Mouse (Mus musculus) hindbrain, embryonic 16.5 days (tissue): ENCODE results near the gene Lef1. TPM values are rescaled to one million over a fixed set of nuclear protein-coding genes. Genes with fewer than 3 reads are reported as not detected.
A peak's percentile ranks its signal among the peaks of the same experiment; 100 is the strongest.

Experiments used
- ATAC-seq: fragments of 200-750 bp; cut with Nextera tagmentation; 2 replicates; pipeline ENCODE4 v1.8.0; 2017; ENCODE audit warnings: moderate TSS enrichment, moderate library complexity
- H3K27ac ChIP-seq: fragments of 300-500 bp; sonication (generic); 2 replicates; pipeline ENCODE4 v1.5.1; 2014; ENCODE audit warnings: low read depth, mild to moderate bottlenecking, control low read depth, low read length, moderate library complexity
- H3K27me3 ChIP-seq: fragments of 300-500 bp; sonication (generic); replicated peaks from 2 replicates; pipeline ENCODE4 v1.6.1; 2014; ENCODE audit warnings: low read length; ENCODE audit not compliant: control insufficient read depth, insufficient read depth
- H3K36me3 ChIP-seq: fragments of 300-500 bp; sonication (generic); 2 replicates; pipeline ENCODE4 v1.6.1; 2014; ENCODE audit warnings: mild to moderate bottlenecking, low read length, moderate library complexity, mixed read lengths; ENCODE audit not compliant: control insufficient read depth, insufficient read depth
- H3K4me1 ChIP-seq: fragments of 300-500 bp; sonication (generic); 2 replicates; pipeline ENCODE4 v1.6.1; 2014; ENCODE audit warnings: low read depth, low read length; ENCODE audit not compliant: control insufficient read depth, insufficient read depth
- H3K4me2 ChIP-seq: fragments of 300-500 bp; sonication (generic); 2 replicates; pipeline ENCODE4 v1.6.1; 2014; ENCODE audit warnings: mild to moderate bottlenecking, low read length, control low read depth, moderate library complexity
- H3K4me3 ChIP-seq: fragments of 300-500 bp; sonication (generic); 2 replicates; pipeline ENCODE4 v1.5.1; 2014; ENCODE audit warnings: mild to moderate bottlenecking, low read length, control low read depth, moderate library complexity
- H3K9ac ChIP-seq: fragments of 300-500 bp; sonication (generic); 2 replicates; pipeline ENCODE4 v1.6.1; 2014; ENCODE audit warnings: low read depth, mild to moderate bottlenecking, control low read depth, low read length, moderate library complexity
- H3K9me3 ChIP-seq: fragments of 300-500 bp; sonication (generic); 2 replicates; pipeline ENCODE4 v1.6.1; 2014; ENCODE audit warnings: mild to moderate bottlenecking, low read length, moderate library complexity; ENCODE audit not compliant: control insufficient read depth
- WGBS: fragments of 180-500 bp; shearing (Covaris S2); extraction: QIAGEN DNeasy Blood & Tissue Kit; methylation state at CpG from one replicate; pipeline ENCODE4 v1.1.7; 2014; 5-methylcytosine and 5-hydroxymethylcytosine counted together
- polyA plus RNA-seq: library from polyadenylated mRNA; unstranded; fragments of >200 nt; fragmentation: Nextera tagmentation; extraction: Ambion mirVana; gene quantifications from 2 replicates; pipeline ENCODE4 v1.2.1, GENCODE M21; 2015

The Lef1 gene
- polyA plus RNA-seq, 1 experiment from 2014 or later: 8.0 TPM

GRCm38 (mm10) chr3:131112573-131112955, 2.3 kb downstream of the Lef1 start:
- Histone ChIP-seq H3K9ac (no peak overlapping the region), H3K4me3 (peak overlapping the region; percentile 51), H3K4me2 (peak overlapping the region; percentile 80), H3K27ac (no peak overlapping the region), H3K9me3 (no peaks in the 10 kb centered on the region), H3K27me3 (peaks cover 9% of the 10 kb centered on the region), H3K36me3 (no peaks in the 10 kb centered on the region), H3K4me1 (peaks cover 24% of the 10 kb centered on the region)
- WGBS: 0% methylated on average over 7 of the region's 7 CpGs
- ATAC-seq: no peak

- H3K4me1 ChIP-seq: peaks cover 24% of the 10 kb centered on the region
- no peak overlapping the region for H3K9ac ChIP-seq
- ATAC-seq: no peak
- H3K27me3 ChIP-seq: peaks cover 9% of the 10 kb centered on the region
- 5% methylated on average over 13 of the region's 13 CpGs for WGBS
- H3K9me3 ChIP-seq: no peaks in the 10 kb centered on the region
- no peaks in the 10 kb centered on the region for H3K36me3 ChIP-seq
- H3K4me2 ChIP-seq: peak overlapping the region; percentile 80
- peak overlapping the region; percentile 51 for H3K4me3 ChIP-seq
- no peak overlapping the region for H3K27ac ChIP-seq
Observed at GRCm38 (mm10) chr3:131113029-131113428, 2.8 kb downstream of the Lef1 start.

- no peak overlapping the region for H3K4me2 ChIP-seq
- no peak overlapping the region for H3K27ac ChIP-seq
- H3K36me3 ChIP-seq: no peaks in the 10 kb centered on the region
- no peak overlapping the region for H3K4me3 ChIP-seq
- no peak for ATAC-seq
- 93% methylated on average over 13 of the region's 13 CpGs for WGBS
- no peak overlapping the region for H3K9ac ChIP-seq
- no peaks in the 10 kb centered on the region for H3K9me3 ChIP-seq
- peaks cover 12% of the 10 kb centered on the region for H3K4me1 ChIP-seq
- peaks cover 9% of the 10 kb centered on the region for H3K27me3 ChIP-seq
Observed at GRCm38 (mm10) chr3:131116116-131116515, 5.8 kb downstream of the Lef1 start.

GRCm38 (mm10) chr3:131117352-131117751, 7.1 kb downstream of the Lef1 start:
- no peak for ATAC-seq
- Histone ChIP-seq H3K4me1 (peaks cover under 1% of the 10 kb centered on the region; the same call in 1 of the 2 replicates), H3K4me3 (no peak overlapping the region), H3K9ac (no peak overlapping the region), H3K4me2 (no peak overlapping the region), H3K36me3 (no peaks in the 10 kb centered on the region), H3K27me3 (peaks cover 9% of the 10 kb centered on the region), H3K27ac (no peak overlapping the region), H3K9me3 (no peaks in the 10 kb centered on the region)
- WGBS: 95% methylated on average over 15 of the region's 15 CpGs

GRCm38 (mm10) chr3:131117883-131118282, 7.6 kb downstream of the Lef1 start:
- H3K9ac ChIP-seq: no peak overlapping the region
- H3K27me3 ChIP-seq: peaks cover 9% of the 10 kb centered on the region
- no peak overlapping the region for H3K27ac ChIP-seq
- H3K36me3 ChIP-seq: no peaks in the 10 kb centered on the region
- H3K4me3 ChIP-seq: no peak overlapping the region
- H3K4me1 ChIP-seq: no peaks in the 10 kb centered on the region
- 61% methylated on average over 3 of the region's 3 CpGs for WGBS
- no peaks in the 10 kb centered on the region for H3K9me3 ChIP-seq
- H3K4me2 ChIP-seq: no peak overlapping the region
- no peak for ATAC-seq

GRCm38 (mm10) chr3:131119435-131119834, 9.2 kb downstream of the Lef1 start:
- no peaks in the 10 kb centered on the region for H3K4me1 ChIP-seq
- no peak overlapping the region for H3K4me2 ChIP-seq
- H3K27me3 ChIP-seq: peaks cover under 1% of the 10 kb centered on the region; the same call in 1 of the 2 replicates
- H3K9me3 ChIP-seq: no peaks in the 10 kb centered on the region
- no peaks in the 10 kb centered on the region for H3K36me3 ChIP-seq
- ATAC-seq: no peak
- 83% methylated on average over 10 of the region's 10 CpGs for WGBS
- no peak overlapping the region for H3K9ac ChIP-seq
- H3K27ac ChIP-seq: no peak overlapping the region
- H3K4me3 ChIP-seq: no peak overlapping the region

GRCm38 (mm10) chr3:131123501-131123900, 13.2 kb downstream of the Lef1 start:
- Histone ChIP-seq H3K9me3 (no peaks in the 10 kb centered on the region), H3K4me1 (no peaks in the 10 kb centered on the region), H3K4me2 (no peak overlapping the region), H3K27ac (no peak overlapping the region), H3K9ac (no peak overlapping the region), H3K4me3 (no peak overlapping the region), H3K27me3 (no peaks in the 10 kb centered on the region), H3K36me3 (no peaks in the 10 kb centered on the region)
- WGBS: 89% methylated on average over 6 of the region's 6 CpGs
- ATAC-seq: no peak

- Histone ChIP-seq H3K27ac (no peak overlapping the region), H3K4me2 (no peak overlapping the region), H3K4me1 (no peaks in the 10 kb centered on the region), H3K27me3 (no peaks in the 10 kb centered on the region), H3K4me3 (no peak overlapping the region), H3K9me3 (no peaks in the 10 kb centered on the region), H3K9ac (no peak overlapping the region), H3K36me3 (no peaks in the 10 kb centered on the region)
- WGBS: 94% methylated on average over 13 of the region's 13 CpGs
- no peak for ATAC-seq
Observed at GRCm38 (mm10) chr3:131125873-131126272, 15.6 kb downstream of the Lef1 start.

- H3K27me3 ChIP-seq: no peaks in the 10 kb centered on the region
- no peak overlapping the region for H3K9ac ChIP-seq
- H3K36me3 ChIP-seq: no peaks in the 10 kb centered on the region
- H3K4me2 ChIP-seq: no peak overlapping the region
- H3K4me1 ChIP-seq: no peaks in the 10 kb centered on the region
- ATAC-seq: no peak
- no peak overlapping the region for H3K27ac ChIP-seq
- no peak overlapping the region for H3K4me3 ChIP-seq
- 94% methylated on average over 4 of the region's 4 CpGs for WGBS
- no peaks in the 10 kb centered on the region for H3K9me3 ChIP-seq
Observed at GRCm38 (mm10) chr3:131126438-131126837, 16.2 kb downstream of the Lef1 start.

- Histone ChIP-seq H3K4me1 (peaks cover 12% of the 10 kb centered on the region), H3K4me2 (no peak overlapping the region), H3K27ac (no peak overlapping the region), H3K4me3 (no peak overlapping the region), H3K27me3 (peaks cover 2% of the 10 kb centered on the region; the same call in 1 of the 2 replicates), H3K36me3 (no peaks in the 10 kb centered on the region), H3K9ac (no peak overlapping the region), H3K9me3 (no peaks in the 10 kb centered on the region)
- WGBS: 58% methylated on average over 9 of the region's 9 CpGs
- ATAC-seq: peak; percentile 41; the same call in 1 of the 2 replicates
Observed at GRCm38 (mm10) chr3:131134003-131134402, 23.7 kb downstream of the Lef1 start.
